Mouse (Mus musculus): Measurements from ENCODE around the gene Nrxn3.

Gene Nrxn3

DNA sequence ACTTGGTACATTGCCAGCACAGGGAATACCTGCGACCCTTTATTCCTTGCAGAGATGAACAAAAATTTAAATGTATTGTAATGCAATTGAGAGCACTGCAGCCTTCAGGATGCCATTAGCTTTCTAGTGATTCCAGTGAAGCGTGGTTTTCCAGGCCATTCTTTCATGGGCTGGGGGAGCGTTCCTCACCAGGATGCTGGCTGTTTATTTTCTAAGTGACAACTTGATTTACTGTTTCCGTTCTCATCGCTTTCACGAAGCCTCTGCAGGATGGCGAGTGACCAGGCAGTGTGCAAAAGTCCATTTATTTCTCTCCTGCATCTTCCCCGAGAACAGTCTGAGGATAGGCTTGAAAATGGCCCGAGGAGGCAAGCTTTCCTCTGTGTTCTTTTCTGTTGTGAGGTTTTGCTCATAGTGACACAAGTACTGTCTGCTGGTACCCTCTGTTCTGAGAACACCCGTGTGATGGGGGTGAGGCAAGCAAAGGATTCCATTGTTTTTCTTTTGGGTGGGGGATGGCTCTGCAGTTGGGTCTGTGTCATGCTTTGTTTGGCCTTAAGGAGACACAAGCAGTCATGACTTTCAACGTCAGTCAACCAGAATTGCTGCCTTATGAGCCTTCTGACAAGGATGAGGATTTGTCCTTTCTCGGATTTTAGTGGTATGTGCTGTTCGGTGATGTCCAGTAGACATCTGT lies 457.4 kb downstream of the Nrxn3 start:
- DNase-seq (ENCODE audit: low spot score in 2 of 2), result no peak

DNA sequence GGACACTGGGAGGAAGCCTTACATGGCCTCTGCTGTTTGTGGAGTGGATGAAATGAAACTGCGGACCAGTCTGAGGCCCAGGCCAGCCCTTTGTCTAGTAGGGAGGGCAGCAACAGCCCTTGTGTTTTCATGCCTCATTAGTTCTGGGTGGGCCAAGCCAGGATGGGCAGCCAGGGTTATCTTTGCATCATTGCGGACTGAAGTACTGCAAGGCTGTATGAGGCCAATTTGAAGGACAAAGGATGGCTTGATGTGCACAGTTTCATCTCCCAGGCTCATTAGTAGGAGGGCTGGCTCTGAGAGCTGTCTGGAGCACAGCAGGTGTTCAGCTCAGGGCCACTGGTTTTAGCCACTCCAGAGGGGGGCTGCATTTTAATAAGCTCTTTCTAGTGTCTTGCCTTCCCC lies 458.5 kb downstream of the Nrxn3 start:
- peak in 1 of 2 experiments; percentile 37 for DNase-seq (ENCODE audit: low spot score in 2 of 2)

DNA sequence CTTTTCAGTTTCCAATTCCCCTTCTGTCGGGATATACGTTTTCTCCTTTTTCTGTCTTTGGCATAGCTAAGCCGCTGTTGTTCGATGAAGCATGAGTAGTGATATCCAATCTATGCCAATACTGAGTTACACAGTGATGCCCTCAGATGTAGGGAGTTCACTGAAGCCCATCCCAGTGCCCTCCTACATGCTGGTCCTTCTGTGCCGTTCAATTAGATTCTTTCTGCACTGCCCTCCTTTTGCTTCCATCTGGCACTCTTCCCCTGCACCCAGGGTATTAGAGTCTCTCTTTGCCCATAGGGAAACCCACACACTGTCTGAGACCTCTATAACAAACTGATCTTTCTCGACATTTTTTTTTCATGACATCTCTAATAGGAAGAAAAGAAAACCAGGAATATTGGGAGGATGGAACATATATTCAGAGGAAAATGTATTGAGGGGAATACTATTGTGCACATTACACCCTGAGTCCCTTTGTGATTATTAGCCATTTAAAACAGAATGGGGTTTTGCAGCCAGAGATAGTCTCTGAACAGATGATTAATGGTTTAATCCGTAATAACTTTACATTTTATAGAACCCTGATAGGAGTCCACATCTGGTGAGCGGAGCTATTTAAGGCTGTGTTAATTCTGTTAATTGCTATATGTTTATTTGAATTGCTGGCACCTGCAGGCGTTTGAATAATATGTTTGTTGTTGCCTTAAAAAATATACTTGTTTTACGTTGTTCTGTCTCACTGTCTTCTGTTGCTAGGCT lies 476.3 kb downstream of the Nrxn3 start:
- no peak for DNase-seq (ENCODE audit: low spot score in 2 of 2)

DNA sequence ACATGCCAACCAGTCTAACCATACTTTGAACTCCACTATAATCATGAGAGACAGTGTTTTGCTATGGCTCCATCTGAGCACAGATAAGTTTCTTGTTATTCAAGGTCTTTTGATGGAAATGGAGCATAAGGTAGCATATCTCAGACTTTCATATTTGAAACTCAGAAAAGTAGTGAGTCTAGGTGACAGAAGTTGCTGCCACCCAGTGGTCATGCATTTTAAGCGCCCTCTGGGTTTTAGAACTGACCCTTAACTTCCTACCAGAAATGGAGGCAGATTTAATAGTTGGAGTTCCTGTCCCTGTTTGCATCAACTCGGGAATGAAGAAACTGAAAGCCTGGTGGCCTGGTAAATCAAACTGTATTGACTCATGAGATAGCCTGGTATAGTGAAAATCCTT lies 488.9 kb downstream of the Nrxn3 start:
- no peak for DNase-seq (ENCODE audit: low spot score in 2 of 2)

DNA sequence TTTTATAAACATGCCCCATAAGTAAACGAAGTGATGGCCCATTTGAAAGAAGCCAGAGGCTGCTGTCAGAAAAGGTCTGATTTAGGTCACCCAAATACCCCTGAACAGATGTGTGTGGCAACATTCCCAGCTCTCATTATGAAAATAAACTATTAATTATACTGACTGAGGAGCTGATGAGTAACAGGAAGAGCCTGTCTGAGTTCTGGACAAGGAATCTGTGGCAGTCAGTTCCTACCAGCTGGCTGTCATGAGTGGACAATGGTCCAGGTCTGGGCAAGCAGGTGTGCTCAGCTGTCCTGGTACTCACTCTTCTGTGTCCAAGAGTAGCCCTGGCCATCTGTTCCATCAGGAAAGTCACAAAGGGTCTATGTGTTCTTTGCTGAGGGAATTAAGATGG lies 517.1 kb downstream of the Nrxn3 start:
- DNase-seq (ENCODE audit: low spot score in 2 of 2), result no peak

DNA sequence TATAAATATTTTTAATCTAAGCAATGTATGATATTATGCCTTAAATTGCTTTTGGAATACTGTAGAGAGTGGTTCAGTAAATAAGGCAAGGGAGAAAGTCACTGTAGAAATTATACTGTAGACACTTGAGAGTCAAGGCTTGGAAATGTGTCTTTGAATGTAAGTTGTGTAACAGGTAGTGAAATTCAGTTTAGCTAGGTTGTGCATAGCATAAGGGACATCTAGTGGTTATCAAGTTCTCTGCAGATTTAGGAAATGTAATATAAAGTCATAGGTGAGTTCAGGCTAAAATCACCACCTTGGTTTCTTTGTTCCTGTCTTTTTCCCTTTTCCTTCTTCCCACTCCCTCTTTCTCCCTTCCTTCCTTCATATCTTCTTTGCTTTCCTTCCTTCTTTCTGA lies 518.9 kb downstream of the Nrxn3 start:
- DNase-seq (ENCODE audit: low spot score in 2 of 2), result no peak

DNA sequence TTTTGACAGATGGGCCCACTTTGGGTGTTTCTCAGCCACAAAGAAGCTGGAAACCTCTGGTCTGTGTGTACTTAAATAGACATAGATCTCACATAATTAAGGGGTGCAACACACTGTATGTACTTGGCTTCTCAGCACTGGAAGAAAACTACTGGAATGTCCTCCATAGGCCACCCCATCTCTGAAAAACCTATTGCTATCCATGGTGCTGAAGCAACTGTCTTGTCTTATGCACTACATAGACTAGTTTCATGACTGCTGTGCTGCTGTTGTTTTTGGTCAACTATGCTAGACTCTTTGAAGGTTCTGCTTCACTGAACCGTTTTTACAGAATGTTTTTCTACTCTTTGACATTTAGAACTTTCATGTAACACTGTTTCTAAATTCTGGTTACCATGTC lies 519.8 kb downstream of the Nrxn3 start:
- no peak for DNase-seq (ENCODE audit: low spot score in 2 of 2)

DNA sequence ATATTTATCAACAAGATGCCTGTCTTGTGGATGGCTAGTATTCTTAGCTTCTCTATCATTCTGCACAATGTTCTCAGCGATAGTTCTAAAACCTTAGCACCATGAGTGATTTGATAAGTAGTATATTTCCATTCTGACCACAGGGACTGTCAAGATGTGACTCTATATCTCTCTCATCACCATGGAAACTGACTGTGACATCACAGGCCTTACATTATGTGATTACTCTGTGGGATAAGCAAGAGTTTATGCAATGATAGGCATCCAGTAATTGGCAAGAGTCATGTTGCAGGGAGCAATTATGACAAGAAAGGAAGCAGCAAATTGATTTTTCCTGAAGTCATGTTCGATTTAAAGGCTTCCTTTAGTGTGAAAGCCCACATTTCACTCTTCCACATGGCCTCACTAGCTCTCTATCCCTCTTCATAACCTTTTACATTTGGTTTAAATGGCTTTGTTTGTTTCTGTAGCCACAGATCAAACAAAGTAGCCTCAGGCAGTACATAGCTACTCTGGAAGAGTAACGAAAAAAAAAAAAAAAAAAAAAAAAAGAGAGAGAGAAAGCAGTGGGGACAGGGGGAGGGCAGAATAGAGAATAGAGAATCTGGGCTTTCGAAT lies 532.7 kb downstream of the Nrxn3 start:
- no peak for DNase-seq (ENCODE audit: low spot score in 2 of 2)

DNA sequence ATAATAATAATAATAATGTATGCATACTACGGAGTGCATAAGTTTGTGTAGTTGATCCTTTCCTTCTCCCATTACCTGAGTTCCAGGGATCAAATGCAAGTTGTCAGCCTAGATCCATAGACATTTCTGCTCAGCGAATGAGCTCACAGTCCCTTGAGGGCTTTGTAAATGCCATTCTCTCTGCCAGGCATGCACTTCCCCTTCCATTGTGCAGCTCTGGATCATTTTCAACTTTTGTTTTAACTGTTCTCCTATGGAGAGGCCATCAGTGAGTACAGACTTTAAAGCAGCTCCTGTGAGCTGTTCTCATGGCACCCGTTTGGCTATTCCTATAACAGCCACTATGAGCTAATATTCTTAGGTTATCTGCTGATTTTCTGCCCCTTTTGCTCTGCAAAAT lies 536.2 kb downstream of the Nrxn3 start:
- DNase-seq (ENCODE audit: low spot score in 2 of 2), result no peak

DNA sequence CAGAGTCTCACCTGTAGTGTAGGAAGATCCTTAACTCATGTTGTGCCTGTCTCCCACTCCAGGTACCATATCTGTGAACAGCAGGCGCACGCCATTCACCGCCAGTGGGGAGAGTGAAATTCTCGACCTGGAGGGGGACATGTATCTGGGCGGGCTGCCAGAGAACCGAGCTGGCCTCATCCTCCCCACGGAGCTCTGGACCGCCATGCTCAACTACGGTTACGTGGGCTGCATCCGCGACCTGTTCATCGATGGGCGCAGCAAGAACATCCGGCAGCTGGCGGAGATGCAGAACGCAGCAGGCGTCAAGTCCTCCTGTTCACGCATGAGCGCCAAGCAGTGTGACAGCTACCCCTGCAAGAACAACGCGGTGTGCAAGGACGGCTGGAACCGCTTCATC lies 537.4 kb downstream of the Nrxn3 start:
- DNase-seq (ENCODE audit: low spot score in 2 of 2), result peak in 1 of 2 experiments; percentile 61

DNA sequence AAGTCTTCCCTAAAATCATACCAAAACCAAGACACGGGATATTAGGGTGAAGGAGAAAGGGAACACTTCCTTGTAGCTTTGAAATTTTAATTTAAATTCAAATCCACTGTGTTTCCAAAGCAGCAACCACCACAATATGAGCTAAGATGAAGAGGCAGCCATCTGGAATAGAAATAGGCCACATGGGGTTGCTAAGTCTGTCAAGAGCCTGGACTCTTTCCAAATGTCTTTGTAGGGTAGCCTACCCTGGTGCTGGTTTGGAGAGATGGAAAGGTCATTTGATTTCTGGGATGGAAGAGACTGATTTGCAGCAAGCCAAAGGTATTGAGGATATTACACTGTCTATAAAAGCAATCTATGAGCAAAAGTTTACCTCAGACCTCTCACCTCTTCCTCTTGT lies 539.6 kb downstream of the Nrxn3 start:
- no peak for DNase-seq (ENCODE audit: low spot score in 2 of 2)

DNA sequence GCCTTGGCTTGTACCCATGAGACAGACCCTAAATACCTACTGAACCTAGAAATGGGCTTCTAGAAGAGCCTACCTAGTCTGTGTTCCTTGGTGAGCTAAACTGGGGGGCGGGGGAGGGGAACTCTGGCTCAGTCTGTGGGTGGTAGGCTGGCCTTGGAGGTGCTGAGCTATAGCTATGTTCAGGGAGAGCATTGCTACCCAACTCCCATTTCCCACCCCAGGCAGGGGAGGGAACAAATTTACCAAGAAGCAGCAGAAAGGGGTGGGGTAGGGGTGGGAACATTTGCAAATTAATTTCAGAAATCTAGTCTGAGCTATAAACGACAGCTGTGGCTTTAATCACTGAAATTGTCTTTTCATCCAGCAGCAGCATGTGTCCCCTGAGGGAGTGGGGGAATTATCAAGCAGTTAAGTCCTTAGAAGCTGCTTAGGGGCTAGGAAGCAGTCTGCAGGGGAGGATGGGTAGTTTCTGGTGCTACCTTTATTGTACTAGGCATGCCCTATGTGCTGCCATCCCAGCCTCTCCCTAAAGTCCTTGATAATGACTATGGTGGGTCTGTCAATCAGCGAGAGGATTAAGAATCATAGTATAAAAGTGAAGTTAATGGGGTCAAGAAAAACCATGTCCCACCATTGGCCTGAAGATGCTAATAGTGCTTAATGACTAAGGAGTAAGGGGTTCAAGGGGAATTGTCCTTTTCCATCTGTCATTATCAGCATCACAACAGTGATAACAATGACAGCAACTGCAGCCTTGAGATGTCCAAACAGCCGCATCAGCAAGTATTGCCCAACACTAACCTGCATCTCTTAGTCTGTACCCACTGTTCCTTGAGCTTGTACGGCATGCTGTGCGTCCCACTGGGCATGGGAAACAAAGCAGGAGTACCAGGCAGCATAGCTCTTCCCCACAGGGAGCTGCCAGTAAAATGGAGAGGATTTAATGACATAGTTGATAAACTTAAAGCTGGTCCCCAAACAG lies 560.0 kb downstream of the Nrxn3 start:
- no peak for DNase-seq (ENCODE audit: low spot score in 2 of 2)

DNA sequence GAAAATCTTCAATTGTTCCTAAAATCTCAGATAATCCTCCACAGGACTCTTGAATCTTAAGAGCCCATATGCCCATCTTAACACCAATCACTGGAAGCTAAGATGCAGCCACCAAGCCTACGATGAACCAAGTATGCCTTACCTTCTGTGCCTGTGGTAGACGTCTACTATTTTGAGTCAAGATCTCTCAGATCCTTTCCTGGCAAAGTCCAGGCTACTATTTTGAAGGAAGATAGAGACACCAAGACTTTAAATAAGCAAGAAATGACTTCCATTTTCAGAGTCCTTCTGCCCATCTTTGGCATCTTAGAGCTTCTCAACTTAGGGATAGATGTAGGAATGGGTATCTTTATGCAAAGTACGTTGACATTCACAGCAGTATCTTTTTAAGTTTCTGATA lies 561.7 kb downstream of the Nrxn3 start:
- DNase-seq (ENCODE audit: low spot score in 2 of 2), result no peak

DNA sequence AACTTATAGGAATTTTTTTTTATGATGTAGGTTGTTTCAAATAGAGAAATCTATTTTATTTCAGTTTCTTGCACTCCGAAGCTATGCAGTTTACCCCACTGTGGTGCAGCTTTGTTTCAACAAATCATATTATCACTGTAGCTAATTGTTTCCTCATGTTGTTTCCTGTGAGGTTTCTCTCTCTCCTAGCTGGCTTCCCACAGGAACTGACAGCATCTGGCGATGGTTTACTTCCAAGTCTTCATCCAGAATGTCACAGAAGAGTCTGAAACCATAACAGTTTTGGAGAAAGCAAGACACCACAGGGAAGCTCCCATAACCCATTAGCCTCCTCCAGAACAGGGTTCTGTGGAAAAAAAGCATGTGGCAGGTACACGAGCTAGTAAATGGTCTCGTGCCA lies 564.4 kb downstream of the Nrxn3 start:
- no peak for DNase-seq (ENCODE audit: low spot score in 2 of 2)

DNA sequence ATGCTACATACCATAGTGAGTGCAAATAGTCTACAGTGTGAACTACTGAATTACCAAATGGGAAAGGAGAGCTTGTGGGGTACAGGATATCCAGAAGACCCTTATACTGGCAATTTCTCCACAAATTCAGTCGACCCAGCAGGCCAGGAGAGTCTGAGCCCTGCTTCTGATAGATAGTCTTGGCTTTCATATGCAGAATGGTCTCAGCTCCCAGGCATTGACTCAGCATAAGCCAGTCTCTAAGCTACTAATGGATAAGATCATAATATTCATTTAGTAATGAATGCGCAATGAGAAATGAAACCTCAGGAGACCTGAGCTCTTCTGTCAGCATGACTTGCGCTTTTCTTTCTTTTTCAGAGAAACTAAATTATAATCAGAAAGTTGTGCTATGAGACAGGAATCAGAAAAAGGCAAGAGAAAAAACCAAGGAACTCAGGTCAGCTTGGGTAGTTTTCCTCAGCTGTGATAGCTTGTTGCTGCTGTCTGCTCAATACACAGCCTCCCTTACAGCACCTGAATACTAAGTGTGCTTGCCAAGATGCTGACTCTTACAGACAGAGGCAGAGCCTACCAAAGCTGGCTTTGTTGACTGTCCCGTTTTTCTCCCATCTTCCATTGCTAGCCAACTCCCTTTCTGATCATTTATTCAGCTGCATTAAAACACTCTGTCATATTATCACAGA lies 567.1 kb downstream of the Nrxn3 start:
- no peak for DNase-seq (ENCODE audit: low spot score in 2 of 2)

DNA sequence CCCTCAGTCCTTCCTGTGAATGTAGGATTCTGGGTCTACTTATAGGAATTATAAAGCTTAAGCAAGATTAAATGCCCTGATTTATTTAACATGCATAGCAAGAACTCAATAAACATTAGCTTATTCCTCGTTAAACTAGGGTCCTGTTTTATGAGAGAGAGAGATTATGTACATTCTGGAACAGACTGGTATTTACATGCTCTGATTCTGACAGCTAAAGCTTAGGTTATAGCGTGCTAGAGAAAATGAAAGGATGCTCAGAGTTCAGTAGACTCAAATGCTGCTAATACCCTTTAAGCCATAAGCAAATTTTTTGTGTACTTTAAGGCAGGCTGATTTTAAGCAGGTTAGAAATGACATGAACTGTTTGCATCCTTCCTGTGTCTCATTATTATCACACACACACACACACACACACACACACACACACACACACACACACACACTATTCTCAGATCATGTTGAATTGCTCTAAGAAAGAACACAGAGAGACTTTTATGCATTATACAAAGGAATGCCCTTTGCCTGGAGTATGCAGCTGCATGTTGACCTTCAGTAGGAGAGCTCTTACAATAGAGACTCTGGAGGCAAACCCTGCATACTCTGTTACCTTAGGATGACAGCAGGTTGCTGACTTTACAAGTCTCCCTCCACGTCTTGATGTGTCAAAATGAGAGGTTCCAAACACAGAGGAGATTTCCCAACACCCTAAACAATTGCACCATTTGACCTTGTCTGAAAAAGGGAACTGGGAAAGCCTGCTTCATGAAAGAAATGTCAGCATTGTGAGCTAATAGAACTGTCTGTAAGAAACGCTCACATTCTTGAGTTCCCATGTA lies 568.3 kb downstream of the Nrxn3 start:
- no peak for DNase-seq (ENCODE audit: low spot score in 2 of 2)

DNA sequence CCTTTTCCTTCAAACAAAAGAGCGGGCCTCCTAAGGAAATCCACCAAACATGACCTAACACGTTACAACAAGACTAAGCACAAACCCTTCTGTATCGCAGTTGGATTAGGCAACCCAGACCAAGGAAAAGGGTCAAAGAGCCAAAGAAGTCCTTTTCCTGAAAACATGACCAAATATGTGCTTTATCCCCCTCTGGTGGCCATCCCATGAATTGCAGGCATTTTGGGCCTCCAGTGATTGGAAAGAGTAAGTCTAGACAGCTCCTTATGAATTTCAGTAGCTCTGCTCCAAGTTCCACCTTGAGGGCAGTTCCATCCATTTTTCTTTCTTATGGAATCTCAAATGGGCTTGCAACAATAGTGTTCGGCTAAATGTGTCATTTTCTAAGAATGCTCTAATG lies 579.3 kb downstream of the Nrxn3 start:
- peak; percentile 31 to 66 for DNase-seq (ENCODE audit: low spot score in 2 of 2)

DNA sequence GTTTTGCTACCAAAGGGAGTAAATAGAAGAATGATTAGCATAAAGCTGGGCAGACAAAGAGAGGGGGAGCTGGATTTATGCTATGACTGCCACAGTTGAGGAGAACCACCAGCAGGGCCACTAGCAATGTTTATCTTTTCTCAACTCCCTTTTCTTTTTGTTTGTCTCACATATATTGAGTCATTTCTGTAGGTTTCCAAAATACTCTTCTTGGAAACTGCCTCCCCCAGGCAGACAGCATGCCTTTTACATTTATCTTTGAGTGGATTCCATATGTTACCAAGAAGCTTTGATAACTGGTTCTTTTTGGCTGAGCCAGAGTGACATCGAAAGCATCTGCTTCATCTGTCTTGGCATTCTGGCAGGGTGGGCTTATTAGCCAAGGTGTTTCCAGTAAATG lies 587.5 kb downstream of the Nrxn3 start:
- no peak for DNase-seq (ENCODE audit: low spot score in 2 of 2)

DNA sequence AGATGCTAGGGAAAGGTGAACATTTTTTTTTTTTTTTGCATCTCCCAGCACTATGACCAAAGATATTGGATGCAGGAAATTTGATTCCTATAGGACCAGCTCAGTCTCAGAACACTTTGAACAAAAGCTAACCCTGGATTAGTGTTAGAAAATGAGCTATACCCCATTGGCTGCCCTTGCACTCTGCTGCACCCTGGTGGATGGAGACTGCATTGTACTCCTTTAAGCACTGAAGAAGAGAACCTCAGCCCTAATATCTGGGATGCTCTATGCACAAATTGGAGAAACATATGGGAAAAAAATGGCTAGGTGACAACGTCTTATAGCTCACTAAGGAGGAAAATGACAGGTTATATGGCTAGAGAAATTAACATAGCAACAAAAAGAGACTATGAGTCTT lies 589.9 kb downstream of the Nrxn3 start:
- DNase-seq (ENCODE audit: low spot score in 2 of 2), result no peak

DNA sequence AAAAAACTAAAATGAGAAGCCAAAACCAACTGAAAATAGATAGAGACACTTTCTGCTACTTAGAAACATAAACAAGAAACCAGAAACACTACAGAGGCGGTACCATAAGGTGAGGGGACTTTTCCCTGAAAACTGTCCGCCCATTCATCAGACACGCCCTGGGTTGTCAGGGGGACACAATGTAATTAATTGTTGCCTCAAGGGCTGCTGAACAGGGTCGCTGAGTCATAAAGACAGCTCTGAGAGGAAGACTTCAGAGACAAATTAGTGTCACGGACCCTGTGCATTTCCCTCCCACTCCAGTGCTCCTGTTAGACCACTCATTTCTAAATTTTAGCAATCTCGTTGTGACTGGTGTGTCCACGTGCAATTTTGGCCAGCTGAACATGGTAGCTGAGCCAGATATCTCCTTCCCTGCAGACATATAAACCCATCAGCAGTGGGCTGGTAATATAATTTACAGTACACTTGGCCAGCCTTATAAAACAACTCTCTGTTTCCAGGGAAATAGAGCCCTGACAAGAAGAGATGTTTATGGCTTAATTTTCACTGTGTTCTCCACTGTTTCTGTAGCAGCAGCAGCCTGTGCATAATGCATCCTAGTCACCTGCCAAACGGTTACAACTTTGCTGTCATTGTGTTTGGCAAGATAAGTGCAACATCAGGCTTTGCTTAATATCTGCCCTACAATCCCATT lies 603.3 kb downstream of the Nrxn3 start:
- no peak for DNase-seq (ENCODE audit: low spot score in 2 of 2)
